Mouse (Mus musculus): ENCODE measurements around the gene Oasl1. TPM values are rescaled to one million over a fixed set of nuclear protein-coding genes. Genes with fewer than 3 reads are reported as not detected.

Oasl1 gene
- polyA plus RNA-seq, 1 experiment from 2014 or later, result 0.25 TPM

- no peaks in the 10 kb centered on the region for H3K27me3 ChIP-seq (ENCODE audit: control insufficient read depth, insufficient read depth, low read length)
- 69% methylated on average over 13 of the region's 13 CpGs for WGBS
Measured at GRCm38 (mm10) chr5:114896688-114897373, 26.2 kb upstream of the Oasl1 start, which contains the start of gene Oasl2. Gene Oasl2, plus strand, starts transcription at chr5:114896936.

GRCm38 (mm10) chr5:114897374-114897793 is 25.7 kb upstream of the Oasl1 start:
- no peaks in the 10 kb centered on the region for H3K4me1 ChIP-seq (replicated peaks; ENCODE audit: control insufficient read depth, insufficient read depth, low read length)
- H3K27me3 ChIP-seq (ENCODE audit: control insufficient read depth, insufficient read depth, low read length), result no peaks in the 10 kb centered on the region
- H3K27ac ChIP-seq, result no peak overlapping the region
- 9% methylated on average over 7 of the region's 7 CpGs for WGBS
- DNase-seq (ENCODE audit: low spot score) (no peak), ATAC-seq (ENCODE audit: low FRiP score) (no peak)
- no peak overlapping the region for H3K9ac ChIP-seq
- no peaks in the 10 kb centered on the region for H3K36me3 ChIP-seq (replicated peaks; ENCODE audit: control insufficient read depth, insufficient read depth)
- H3K4me3 ChIP-seq (replicated peaks; ENCODE audit: low read length), result no peak overlapping the region
- no peaks in the 10 kb centered on the region for H3K9me3 ChIP-seq (ENCODE audit: control insufficient read depth, low read length)
- 0 out of 2 replicates have a peak overlapping the region, but pooled peaks have one; percentile 21 for H3K4me2 ChIP-seq (replicated peaks)

More at GRCm38 (mm10) chr5:114896688-114897373, 26.2 kb upstream of the Oasl1 start, which contains the start of gene Oasl2:
- Histone ChIP-seq H3K4me2 (replicated peaks) (0 out of 2 replicates have a peak within 1 kb of the TSS, but pooled peaks have one; percentile 21), H3K4me3 (replicated peaks; ENCODE audit: low read length) (no peak within 1 kb of the TSS), H3K4me1 (replicated peaks; ENCODE audit: control insufficient read depth, insufficient read depth, low read length) (no peaks in the 10 kb centered on the region), H3K27ac (no peak within 1 kb of the TSS), H3K9me3 (ENCODE audit: control insufficient read depth, low read length) (no peaks in the 10 kb centered on the region), H3K9ac (no peak within 1 kb of the TSS), H3K36me3 (replicated peaks; ENCODE audit: control insufficient read depth, insufficient read depth) (no peaks in the 10 kb centered on the region)
- ATAC-seq (ENCODE audit: low FRiP score), result no peak
- no peak for DNase-seq (ENCODE audit: low spot score)

GRCm38 (mm10) chr5:114898857-114899256 is 24.2 kb upstream of the Oasl1 start:
- 84% methylated on average over 7 of the region's 7 CpGs for WGBS
- ATAC-seq (ENCODE audit: low FRiP score), result no peak
- Histone ChIP-seq H3K27ac (no peak overlapping the region), H3K4me2 (replicated peaks) (no peak overlapping the region), H3K4me3 (replicated peaks; ENCODE audit: low read length) (no peak overlapping the region), H3K4me1 (replicated peaks; ENCODE audit: control insufficient read depth, insufficient read depth, low read length) (no peaks in the 10 kb centered on the region), H3K27me3 (ENCODE audit: control insufficient read depth, insufficient read depth, low read length) (no peaks in the 10 kb centered on the region), H3K9ac (no peak overlapping the region), H3K36me3 (replicated peaks; ENCODE audit: control insufficient read depth, insufficient read depth) (no peaks in the 10 kb centered on the region), H3K9me3 (ENCODE audit: control insufficient read depth, low read length) (no peaks in the 10 kb centered on the region)
- DNase-seq (ENCODE audit: low spot score), result no peak

- Histone ChIP-seq H3K4me3 (replicated peaks; ENCODE audit: low read length) (no peak overlapping the region), H3K36me3 (replicated peaks; ENCODE audit: control insufficient read depth, insufficient read depth) (no peaks in the 10 kb centered on the region), H3K4me2 (replicated peaks) (no peak overlapping the region), H3K9me3 (ENCODE audit: control insufficient read depth, low read length) (no peaks in the 10 kb centered on the region), H3K27me3 (ENCODE audit: control insufficient read depth, insufficient read depth, low read length) (no peaks in the 10 kb centered on the region), H3K4me1 (replicated peaks; ENCODE audit: control insufficient read depth, insufficient read depth, low read length) (no peaks in the 10 kb centered on the region), H3K27ac (no peak overlapping the region), H3K9ac (no peak overlapping the region)
- DNase-seq (ENCODE audit: low spot score), result no peak
- ATAC-seq (ENCODE audit: low FRiP score), result no peak
- WGBS, result 46% methylated on average over 1 of the region's 1 CpGs
Measured at GRCm38 (mm10) chr5:114902413-114902812, 20.6 kb upstream of the Oasl1 start.

GRCm38 (mm10) chr5:114908598-114909305 is 14.3 kb upstream of the Oasl1 start:
- Histone ChIP-seq H3K27ac (no peak overlapping the region), H3K4me2 (replicated peaks) (no peak overlapping the region), H3K27me3 (ENCODE audit: control insufficient read depth, insufficient read depth, low read length) (no peaks in the 10 kb centered on the region), H3K9me3 (ENCODE audit: control insufficient read depth, low read length) (no peaks in the 10 kb centered on the region), H3K4me1 (replicated peaks; ENCODE audit: control insufficient read depth, insufficient read depth, low read length) (no peaks in the 10 kb centered on the region), H3K9ac (no peak overlapping the region), H3K4me3 (replicated peaks; ENCODE audit: low read length) (no peak overlapping the region), H3K36me3 (replicated peaks; ENCODE audit: control insufficient read depth, insufficient read depth) (no peaks in the 10 kb centered on the region)
- WGBS, result 50% methylated on average over 13 of the region's 13 CpGs
- ATAC-seq (ENCODE audit: low FRiP score) (no peak), DNase-seq (ENCODE audit: low spot score) (no peak)

GRCm38 (mm10) chr5:114913686-114914085 is 9.4 kb upstream of the Oasl1 start:
- Histone ChIP-seq H3K4me3 (replicated peaks; ENCODE audit: low read length) (no peak overlapping the region), H3K27me3 (ENCODE audit: control insufficient read depth, insufficient read depth, low read length) (no peaks in the 10 kb centered on the region), H3K27ac (no peak overlapping the region), H3K4me2 (replicated peaks) (no peak overlapping the region), H3K9ac (no peak overlapping the region), H3K9me3 (ENCODE audit: control insufficient read depth, low read length) (no peaks in the 10 kb centered on the region), H3K36me3 (replicated peaks; ENCODE audit: control insufficient read depth, insufficient read depth) (no peaks in the 10 kb centered on the region), H3K4me1 (replicated peaks; ENCODE audit: control insufficient read depth, insufficient read depth, low read length) (no peaks in the 10 kb centered on the region)
- DNase-seq (ENCODE audit: low spot score) (no peak), ATAC-seq (ENCODE audit: low FRiP score) (no peak)
- WGBS, result 81% methylated on average over 4 of the region's 4 CpGs

- Histone ChIP-seq H3K27me3 (ENCODE audit: control insufficient read depth, insufficient read depth, low read length) (no peaks in the 10 kb centered on the region), H3K4me2 (replicated peaks) (no peak overlapping the region), H3K27ac (no peak overlapping the region), H3K9me3 (ENCODE audit: control insufficient read depth, low read length) (no peaks in the 10 kb centered on the region), H3K4me3 (replicated peaks; ENCODE audit: low read length) (no peak overlapping the region), H3K4me1 (replicated peaks; ENCODE audit: control insufficient read depth, insufficient read depth, low read length) (no peaks in the 10 kb centered on the region), H3K36me3 (replicated peaks; ENCODE audit: control insufficient read depth, insufficient read depth) (no peaks in the 10 kb centered on the region), H3K9ac (no peak overlapping the region)
- 88% methylated on average over 8 of the region's 8 CpGs for WGBS
- no peak for ATAC-seq (ENCODE audit: low FRiP score)
- DNase-seq (ENCODE audit: low spot score), result no peak
Measured at GRCm38 (mm10) chr5:114914855-114915254, 8.2 kb upstream of the Oasl1 start.

GRCm38 (mm10) chr5:114915854-114916253 is 7.2 kb upstream of the Oasl1 start:
- ATAC-seq (ENCODE audit: low FRiP score), result no peak
- H3K4me3 ChIP-seq (replicated peaks; ENCODE audit: low read length), result no peak overlapping the region
- WGBS, result 79% methylated on average over 5 of the region's 5 CpGs

GRCm38 (mm10) chr5:114916777-114917176 is 6.3 kb upstream of the Oasl1 start:
- Histone ChIP-seq H3K4me1 (replicated peaks; ENCODE audit: control insufficient read depth, insufficient read depth, low read length) (no peaks in the 10 kb centered on the region), H3K4me2 (replicated peaks) (no peak overlapping the region), H3K4me3 (replicated peaks; ENCODE audit: low read length) (no peak overlapping the region), H3K9ac (no peak overlapping the region), H3K9me3 (ENCODE audit: control insufficient read depth, low read length) (no peaks in the 10 kb centered on the region), H3K36me3 (replicated peaks; ENCODE audit: control insufficient read depth, insufficient read depth) (no peaks in the 10 kb centered on the region), H3K27ac (no peak overlapping the region), H3K27me3 (ENCODE audit: control insufficient read depth, insufficient read depth, low read length) (no peaks in the 10 kb centered on the region)
- ATAC-seq (ENCODE audit: low FRiP score) (no peak), DNase-seq (ENCODE audit: low spot score) (no peak)
- WGBS, result 88% methylated on average over 4 of the region's 4 CpGs

More at GRCm38 (mm10) chr5:114915854-114916253, 7.2 kb upstream of the Oasl1 start:
- H3K27me3 ChIP-seq (ENCODE audit: control insufficient read depth, insufficient read depth, low read length), result no peaks in the 10 kb centered on the region
- no peak overlapping the region for H3K27ac ChIP-seq
- no peak overlapping the region for H3K9ac ChIP-seq
- DNase-seq (ENCODE audit: low spot score), result no peak
- no peaks in the 10 kb centered on the region for H3K36me3 ChIP-seq (replicated peaks; ENCODE audit: control insufficient read depth, insufficient read depth)
- no peaks in the 10 kb centered on the region for H3K4me1 ChIP-seq (replicated peaks; ENCODE audit: control insufficient read depth, insufficient read depth, low read length)
- H3K4me2 ChIP-seq (replicated peaks), result no peak overlapping the region
- H3K9me3 ChIP-seq (ENCODE audit: control insufficient read depth, low read length), result no peaks in the 10 kb centered on the region
